Mouse (Mus musculus): ENCODE measurements around the gene Cdk6. TPM values are rescaled to one million over a fixed set of nuclear protein-coding genes. Genes with fewer than 3 reads are reported as not detected.
"Not testable (repeated sequence)": the region's sequence is repeated elsewhere in the genome, so short reads cannot be mapped to it uniquely, and the experiment has no call there.

Gene Cdk6
- total RNA-seq, 2 experiments from 2014 or later = 179 to 200 TPM

DNA sequence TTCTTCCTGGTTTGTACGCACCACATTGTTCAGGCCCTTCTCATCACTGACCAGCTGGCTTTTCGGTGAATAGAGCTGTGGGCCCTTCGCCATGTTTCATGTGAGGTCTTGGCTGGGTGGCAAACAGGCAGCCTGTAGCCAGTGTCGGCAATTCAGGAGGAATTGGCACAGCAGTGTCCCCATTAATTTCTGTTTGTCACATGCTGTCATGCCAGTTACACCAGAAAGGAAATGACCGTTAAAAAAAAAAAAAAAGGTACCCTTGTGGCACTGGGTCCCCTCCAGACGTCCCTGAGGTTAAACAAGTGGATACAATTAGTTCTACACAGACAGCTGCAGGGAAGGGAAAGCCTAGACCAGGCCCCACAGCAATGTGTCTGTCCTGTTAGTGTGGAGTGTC is 63.8 kb downstream of the Cdk6 start:
- ATAC-seq (replicated peaks; ENCODE audit: low FRiP score, low TSS enrichment, poor library complexity, severe bottlenecking) = no peak

DNA sequence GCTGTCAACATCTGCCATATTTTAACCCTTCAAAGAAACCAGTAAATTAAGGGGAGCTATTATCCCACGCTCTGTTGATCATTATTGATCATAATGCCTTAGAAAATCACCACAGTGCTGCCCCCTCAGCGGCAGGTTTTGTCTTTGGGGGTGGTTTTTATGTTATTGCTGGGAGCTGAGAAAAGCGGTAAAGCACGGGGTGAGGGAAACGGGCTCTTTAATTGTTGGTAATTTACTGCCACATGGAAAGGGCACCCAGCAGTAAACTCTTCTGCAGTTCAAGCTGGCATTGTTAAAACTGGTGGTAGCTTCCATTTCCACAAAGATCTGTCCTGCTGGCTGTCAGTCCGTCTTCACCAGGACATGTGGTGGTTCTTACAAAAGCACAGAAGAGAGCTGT is 64.2 kb downstream of the Cdk6 start:
- no peak for ATAC-seq (replicated peaks; ENCODE audit: low FRiP score, low TSS enrichment, poor library complexity, severe bottlenecking)

DNA sequence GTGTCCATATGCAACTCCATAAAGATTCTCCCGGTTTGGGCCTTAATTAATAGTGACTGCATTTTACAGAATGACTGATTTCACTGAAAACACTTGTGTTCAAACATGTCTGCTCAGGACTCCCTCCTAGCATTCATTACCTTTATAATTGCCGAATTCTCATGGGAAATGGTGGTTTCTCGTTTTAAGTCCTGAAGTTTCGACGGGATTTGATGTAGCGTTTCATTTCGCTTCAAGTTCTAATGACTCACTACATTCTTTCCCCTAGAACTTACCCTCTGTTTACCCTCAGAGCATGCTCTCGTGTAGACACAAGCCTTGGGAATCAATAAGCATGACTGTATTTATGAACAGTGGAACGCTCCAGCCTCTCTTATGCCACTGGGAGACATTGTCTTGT is 66.6 kb downstream of the Cdk6 start:
- no peak for ATAC-seq (replicated peaks; ENCODE audit: low FRiP score, low TSS enrichment, poor library complexity, severe bottlenecking)

- ATAC-seq (replicated peaks; ENCODE audit: low FRiP score, low TSS enrichment, poor library complexity, severe bottlenecking) = not testable (repeated sequence)
Measured at GRCm38 (mm10) chr5:3418183-3418582, 76.9 kb downstream of the Cdk6 start.

- ATAC-seq (replicated peaks; ENCODE audit: low FRiP score, low TSS enrichment, poor library complexity, severe bottlenecking) = 0 out of 2 replicates have a peak, but pooled peaks have one; percentile 32
Measured at GRCm38 (mm10) chr5:3420094-3420831, 79.0 kb downstream of the Cdk6 start.

GRCm38 (mm10) chr5:3420832-3421228 is 79.5 kb downstream of the Cdk6 start:
- ATAC-seq (replicated peaks; ENCODE audit: low FRiP score, low TSS enrichment, poor library complexity, severe bottlenecking) = 0 out of 2 replicates have a peak, but pooled peaks have one; percentile 40

DNA sequence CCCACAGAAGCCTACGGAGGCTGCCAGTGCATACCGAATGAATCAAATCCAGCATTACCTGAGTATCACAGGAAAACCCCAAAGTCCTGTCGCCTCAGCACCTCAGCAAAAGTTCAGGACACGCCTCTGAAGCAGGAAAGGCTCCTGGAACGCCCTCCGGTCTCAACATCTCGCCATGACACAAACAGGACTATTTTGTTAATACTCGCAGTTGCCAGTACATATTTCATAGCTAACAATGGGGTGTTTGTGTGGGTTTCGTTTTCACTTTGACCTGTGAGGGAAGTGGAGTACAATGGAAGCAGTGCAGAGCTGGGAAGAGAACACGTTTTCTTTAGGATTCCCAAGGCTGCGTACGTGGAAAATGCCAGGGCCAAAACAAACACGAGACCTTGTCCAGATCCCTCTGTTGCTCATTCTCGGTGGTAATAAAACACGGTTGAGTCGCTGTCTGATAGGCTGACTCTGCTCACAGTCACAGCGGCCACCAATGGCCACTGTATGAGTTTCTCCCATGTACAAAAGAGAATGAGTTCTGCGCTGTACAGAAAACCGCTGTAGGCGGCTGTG is 91.9 kb downstream of the Cdk6 start:
- ATAC-seq (replicated peaks; ENCODE audit: low FRiP score, low TSS enrichment, poor library complexity, severe bottlenecking) = not testable (repeated sequence)

GRCm38 (mm10) chr5:3434105-3434504 is 92.8 kb downstream of the Cdk6 start:
- ATAC-seq (replicated peaks; ENCODE audit: low FRiP score, low TSS enrichment, poor library complexity, severe bottlenecking) = not testable (repeated sequence)

DNA sequence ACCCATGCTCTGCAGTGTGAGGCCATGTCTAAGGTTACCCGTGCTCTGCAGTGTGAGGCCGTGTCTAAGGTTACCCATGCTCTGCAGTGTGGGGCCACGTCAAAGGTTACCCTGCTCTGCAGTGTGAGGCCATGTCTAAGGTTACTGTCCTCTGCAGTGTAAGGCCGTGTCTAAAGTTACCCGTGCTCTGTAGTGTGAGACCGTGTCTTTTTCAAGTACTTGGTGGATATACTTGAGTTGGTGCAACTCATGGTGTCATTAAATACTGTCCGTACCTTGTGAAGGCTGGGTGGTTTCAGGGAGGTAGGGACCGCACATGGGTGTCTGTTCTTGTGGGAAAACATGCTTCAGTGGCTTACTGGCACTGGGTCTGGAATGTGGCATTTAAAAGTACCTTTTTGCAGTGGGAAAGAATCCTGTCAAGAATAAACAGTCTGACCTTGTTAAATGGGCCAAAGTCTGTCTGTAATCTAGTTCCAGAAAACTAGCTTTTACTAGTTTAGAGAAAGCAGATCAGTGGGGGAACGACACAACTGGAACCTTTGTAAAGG is 97.2 kb downstream of the Cdk6 start:
- not testable (repeated sequence) for ATAC-seq (replicated peaks; ENCODE audit: low FRiP score, low TSS enrichment, poor library complexity, severe bottlenecking)

DNA sequence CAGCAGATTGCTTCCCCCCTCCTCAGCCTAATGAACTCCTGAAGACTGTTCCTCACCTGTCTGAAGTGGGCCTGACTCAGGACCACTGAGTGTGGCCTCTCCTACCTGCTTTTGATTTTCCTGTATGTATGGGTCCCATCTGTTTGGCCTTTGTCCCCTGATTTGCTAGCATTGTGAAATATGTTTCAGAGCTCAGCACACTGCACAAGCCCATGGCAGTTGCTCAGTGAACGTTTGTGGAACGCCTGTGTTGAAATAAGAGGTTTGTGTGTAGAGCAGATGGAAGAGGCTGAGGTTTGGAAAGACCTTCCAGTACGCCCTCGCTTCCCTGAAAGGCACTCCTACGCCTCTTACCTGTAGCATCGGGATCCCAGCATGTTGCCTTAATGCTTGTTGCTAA is 98.1 kb downstream of the Cdk6 start:
- not testable (repeated sequence) for ATAC-seq (replicated peaks; ENCODE audit: low FRiP score, low TSS enrichment, poor library complexity, severe bottlenecking)

DNA sequence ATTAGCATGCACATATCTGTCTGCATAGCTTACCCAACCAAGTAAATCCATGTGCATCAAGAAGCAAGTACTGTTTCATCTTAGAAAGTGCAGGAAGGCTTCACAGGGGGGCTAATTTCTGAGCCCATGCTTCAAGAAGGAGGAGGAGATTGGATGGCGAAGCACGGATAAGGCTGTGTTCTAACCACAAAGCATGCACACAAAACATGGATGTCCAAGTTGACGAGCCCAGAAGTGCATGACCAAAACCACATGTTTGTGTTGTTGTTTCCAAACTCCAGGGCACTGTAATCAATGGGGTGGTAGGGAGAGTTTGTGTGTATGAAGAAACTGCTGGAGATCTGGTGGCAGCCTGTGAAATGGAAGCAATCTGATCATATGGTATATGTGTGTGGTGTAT is 101.2 kb downstream of the Cdk6 start:
- peak; percentile 50; the same call in 1 of the 2 replicates for ATAC-seq (replicated peaks; ENCODE audit: low FRiP score, low TSS enrichment, poor library complexity, severe bottlenecking)

DNA sequence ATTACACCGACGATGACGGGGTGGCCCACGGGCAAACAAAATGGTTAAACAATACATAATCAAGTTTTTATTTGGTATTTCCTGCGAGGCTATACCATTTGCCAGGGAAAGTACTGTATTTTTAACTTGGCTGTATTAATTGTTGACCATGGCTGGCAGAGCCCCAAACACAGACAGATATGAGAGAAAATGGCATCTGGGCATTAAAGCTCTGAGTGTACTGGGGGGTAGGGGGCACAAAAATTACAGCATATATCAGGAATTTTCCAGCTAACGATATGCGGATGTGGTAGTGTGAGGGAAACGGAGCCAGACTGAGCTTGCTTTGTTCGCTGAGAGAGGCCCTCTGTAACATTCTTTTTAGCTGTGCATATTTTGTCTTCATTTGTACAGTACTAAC is 109.9 kb downstream of the Cdk6 start:
- not testable (repeated sequence) for ATAC-seq (replicated peaks; ENCODE audit: low FRiP score, low TSS enrichment, poor library complexity, severe bottlenecking)

DNA sequence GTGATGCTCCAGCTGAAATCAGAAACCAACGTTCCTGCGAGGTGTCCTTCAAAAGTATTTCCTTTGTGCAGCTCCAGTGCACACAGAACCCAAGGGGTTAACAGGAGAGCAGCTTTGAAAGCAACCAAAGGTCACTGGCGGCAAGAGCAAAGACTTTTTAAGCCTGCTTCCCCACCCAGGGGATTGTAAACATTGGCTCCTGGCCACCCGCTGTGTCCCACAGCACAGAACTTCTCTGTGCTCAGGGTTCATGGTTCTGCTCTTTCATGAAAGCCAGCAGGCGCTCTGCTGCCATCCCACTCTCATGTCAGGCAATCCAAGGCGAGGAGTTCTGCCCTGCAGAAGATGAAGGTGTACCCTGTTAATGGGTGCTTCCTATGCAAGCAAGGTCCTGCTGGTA is 112.7 kb downstream of the Cdk6 start:
- ATAC-seq (replicated peaks; ENCODE audit: low FRiP score, low TSS enrichment, poor library complexity, severe bottlenecking) = not testable (repeated sequence)

- no peak for ATAC-seq (replicated peaks; ENCODE audit: low FRiP score, low TSS enrichment, poor library complexity, severe bottlenecking)
Measured at GRCm38 (mm10) chr5:3460907-3461306, 119.6 kb downstream of the Cdk6 start.

- ATAC-seq (replicated peaks; ENCODE audit: low FRiP score, low TSS enrichment, poor library complexity, severe bottlenecking) = no peak
Measured at GRCm38 (mm10) chr5:3461401-3461800, 120.1 kb downstream of the Cdk6 start.

GRCm38 (mm10) chr5:3462897-3463757 is 121.8 kb downstream of the Cdk6 start:
- no peak for ATAC-seq (replicated peaks; ENCODE audit: low FRiP score, low TSS enrichment, poor library complexity, severe bottlenecking)

- ATAC-seq (replicated peaks; ENCODE audit: low FRiP score, low TSS enrichment, poor library complexity, severe bottlenecking) = peak; percentile 58
Measured at GRCm38 (mm10) chr5:3463758-3464157, 122.5 kb downstream of the Cdk6 start.

GRCm38 (mm10) chr5:3466069-3466877 is 125.0 kb downstream of the Cdk6 start:
- peak; percentile 60 for ATAC-seq (replicated peaks; ENCODE audit: low FRiP score, low TSS enrichment, poor library complexity, severe bottlenecking)

GRCm38 (mm10) chr5:3470866-3471265 is 129.6 kb downstream of the Cdk6 start:
- ATAC-seq (replicated peaks; ENCODE audit: low FRiP score, low TSS enrichment, poor library complexity, severe bottlenecking) = peak; percentile 62

Data from megakaryocyte-erythroid progenitor cell, adult 5-6 weeks (primary cell).